Mouse (Mus musculus) gastrocnemius, adult 2 months (tissue): ENCODE measurements around the gene Dalrd3. TPM values are rescaled to one million over a fixed set of nuclear protein-coding genes. Genes with fewer than 3 reads are reported as not detected.

Experiments used
- DNase-seq: peaks from one replicate; pipeline ENCODE4 v3.0.0; 2022
- H3K27ac ChIP-seq: fragments of 200-600 bp; 2 replicates; pipeline ENCODE4 v1.8.1; 2022; ENCODE audit warnings: mild to moderate bottlenecking
- H3K4me3 ChIP-seq: fragments of 200-600 bp; 2 replicates; pipeline ENCODE4 v1.8.1; 2022; ENCODE audit warnings: mild to moderate bottlenecking, moderate library complexity
- CTCF ChIP-seq: fragments of 200-600 bp; IDR thresholded peaks from 2 replicates; pipeline ENCODE4 v1.8.1; 2022; ENCODE audit warnings: antibody characterized with exemption, mild to moderate bottlenecking, moderate library complexity
- intact Hi-C: fragments of 180-260 bp; cut with DNase I; formaldehyde crosslinking; loops from one replicate; pipeline ENCODE4 v1.15.1; 2025
- long read RNA-seq, 2 experiments: library from polyadenylated mRNA; stranded (forward); transcript quantifications; one replicate each; pipeline ENCODE4 v2.0.0; 2021
- total RNA-seq, 2 experiments: library from RNA; stranded (reverse); gene quantifications; 2 replicates each; pipeline ENCODE4 v1.2.3; 2021

The Dalrd3 gene
- total RNA-seq, result 10 to 100 TPM in 1 of 2 experiments, 1 to 10 TPM in 1; 8.0 to 11.3 TPM
- long read RNA-seq, experiment 1, transcript Dalrd3-201 (12 exons, 1,746 nt), result major isoform, 7 of 10 reads
- long read RNA-seq, experiment 1, partial matches to known transcripts, result 0 of 10 reads
- long read RNA-seq, experiment 1, other reads (novel, unspliced or antisense), result 3 of 10 reads
- long read RNA-seq, experiment 2, transcript Dalrd3-201 (12 exons, 1,746 nt), result major isoform, 7 of 10 reads
- long read RNA-seq, experiment 2, partial matches to known transcripts, result 2 of 10 reads
- long read RNA-seq, experiment 2, other reads (novel, unspliced or antisense), result 1 of 10 reads

- peak; percentile 94 for DNase-seq
- Histone ChIP-seq H3K27ac (peak within 1 kb of the TSS; percentile 98), H3K4me3 (peak within 1 kb of the TSS; percentile 86)
- intact Hi-C loops, result loop anchor here (5.0 kb wide), 1 partner anchor 52 kb away; the partner anchor contains the start of gene Qrich1
- TF ChIP-seq CTCF, result peak; percentile 3; the same call in 1 of the 2 replicates
Observed at GRCm38 (mm10) chr9:108569381-108570206, at the start of gene Dalrd3. Gene Dalrd3 (plus strand): TSS chr9:108569886.

GRCm38 (mm10) chr9:108521604-108522003, 48.1 kb upstream of the Dalrd3 start:
- no peak overlapping the region for H3K4me3 ChIP-seq
- TF ChIP-seq CTCF, result no peak
- no peak overlapping the region for H3K27ac ChIP-seq
- intact Hi-C loops, result no loop called here
- DNase-seq, result no peak

DNA sequence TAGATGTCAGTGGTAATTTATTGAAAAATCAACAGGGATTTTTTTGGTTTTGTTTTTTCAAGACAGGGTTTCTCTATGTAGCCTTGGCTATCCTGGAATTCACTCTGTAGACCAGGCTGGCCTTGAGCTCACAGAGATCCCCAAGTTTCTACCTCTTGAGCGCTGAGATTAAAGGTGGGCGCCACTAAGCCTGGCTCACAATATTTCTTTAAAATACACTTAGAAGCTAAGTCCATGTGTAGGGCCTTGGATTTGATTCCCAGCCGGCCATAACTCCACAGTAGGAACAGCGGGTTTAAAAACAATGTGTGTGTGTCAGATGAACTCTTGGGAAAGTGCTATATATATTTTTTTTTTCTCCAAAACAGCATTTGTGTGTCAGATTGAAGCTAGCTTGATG, 46.3 kb upstream of the Dalrd3 start:
- Histone ChIP-seq H3K27ac (no peak overlapping the region), H3K4me3 (no peak overlapping the region)
- no peak for DNase-seq
- no peak for TF ChIP-seq CTCF
- intact Hi-C loops, result no loop called here

DNA sequence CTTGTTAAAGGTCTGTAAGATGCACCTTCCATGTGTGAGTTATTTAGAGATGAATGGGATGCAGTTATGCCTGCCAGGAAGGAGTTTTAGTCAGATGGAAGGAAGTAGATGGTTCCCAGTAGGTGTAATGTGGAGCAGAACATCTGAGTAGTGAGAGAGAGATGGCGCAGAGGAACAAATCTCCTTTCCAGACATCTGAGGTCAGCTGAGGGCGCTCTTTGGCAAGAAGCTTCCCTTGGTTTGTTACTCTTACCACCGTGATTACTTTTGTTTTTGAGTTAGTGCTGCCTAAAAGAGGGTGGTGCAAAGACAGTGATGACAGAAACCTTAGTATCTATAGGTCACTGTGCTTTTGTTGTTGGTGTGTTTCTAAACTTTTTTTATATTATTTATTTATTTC, 44.3 kb upstream of the Dalrd3 start:
- intact Hi-C loops, result loop anchor here (5.0 kb wide), 1 partner anchor 37 kb away; the partner anchor contains the start of gene Impdh2
- TF ChIP-seq CTCF, result no peak
- H3K27ac ChIP-seq, result peak overlapping the region; percentile 6; the same call in 1 of the 2 replicates
- H3K4me3 ChIP-seq, result peak overlapping the region; percentile 17
- no peak for DNase-seq

- Histone ChIP-seq H3K4me3 (no peak overlapping the region), H3K27ac (no peak overlapping the region)
- intact Hi-C loops, result no loop called here
- no peak for TF ChIP-seq CTCF
- DNase-seq, result no peak
Observed at GRCm38 (mm10) chr9:108530954-108531353, 38.7 kb upstream of the Dalrd3 start.

- no peak for TF ChIP-seq CTCF
- DNase-seq, result no peak
- H3K4me3 ChIP-seq, result no peak overlapping the region
- intact Hi-C loops, result no loop called here
- no peak overlapping the region for H3K27ac ChIP-seq
Observed at GRCm38 (mm10) chr9:108531496-108531895, 38.2 kb upstream of the Dalrd3 start.

DNA sequence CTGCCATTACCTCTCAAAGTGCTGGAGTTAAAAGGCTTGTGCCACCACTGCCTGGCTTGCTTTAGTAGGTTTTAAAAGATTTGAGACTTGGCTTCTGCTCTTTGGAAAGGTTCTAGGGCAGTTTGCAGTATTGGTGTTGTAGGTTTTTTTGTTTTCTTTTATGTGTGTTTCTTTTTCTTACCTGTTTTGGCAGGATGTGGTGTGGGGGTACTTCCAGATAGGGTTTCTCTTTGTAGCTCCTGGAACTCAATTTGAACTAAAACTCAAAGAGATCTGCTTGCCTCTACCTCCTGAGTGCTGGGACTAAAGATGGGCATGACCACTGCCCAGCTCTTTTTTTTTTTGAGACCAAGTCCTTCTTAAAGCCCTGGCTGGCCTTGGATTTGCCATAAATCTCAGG, 28.8 kb upstream of the Dalrd3 start:
- no peak for DNase-seq
- no peak overlapping the region for H3K27ac ChIP-seq
- intact Hi-C loops, result no loop called here
- no peak overlapping the region for H3K4me3 ChIP-seq
- TF ChIP-seq CTCF, result no peak

DNA sequence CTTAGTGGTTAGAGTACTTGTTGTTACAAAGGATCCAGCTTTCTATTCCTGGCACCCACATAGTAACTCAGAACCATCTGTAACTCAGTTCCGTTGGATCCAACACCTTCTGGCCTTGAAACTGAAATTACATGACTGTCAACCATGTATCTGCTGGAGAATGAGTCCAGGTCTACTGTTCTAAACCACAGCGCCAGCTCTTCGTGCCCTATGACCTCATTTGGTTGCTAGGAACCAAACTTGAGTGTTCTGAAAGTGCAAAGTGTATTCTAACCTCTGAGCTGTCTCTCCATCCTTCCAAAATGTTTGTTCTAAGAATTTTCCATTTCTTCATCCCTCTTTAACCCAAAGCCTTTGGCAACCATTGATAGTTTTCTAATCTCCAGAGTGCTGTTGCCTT, 23.7 kb upstream of the Dalrd3 start:
- intact Hi-C loops, result no loop called here
- no peak for TF ChIP-seq CTCF
- no peak for DNase-seq
- Histone ChIP-seq H3K4me3 (no peak overlapping the region), H3K27ac (no peak overlapping the region)

DNA sequence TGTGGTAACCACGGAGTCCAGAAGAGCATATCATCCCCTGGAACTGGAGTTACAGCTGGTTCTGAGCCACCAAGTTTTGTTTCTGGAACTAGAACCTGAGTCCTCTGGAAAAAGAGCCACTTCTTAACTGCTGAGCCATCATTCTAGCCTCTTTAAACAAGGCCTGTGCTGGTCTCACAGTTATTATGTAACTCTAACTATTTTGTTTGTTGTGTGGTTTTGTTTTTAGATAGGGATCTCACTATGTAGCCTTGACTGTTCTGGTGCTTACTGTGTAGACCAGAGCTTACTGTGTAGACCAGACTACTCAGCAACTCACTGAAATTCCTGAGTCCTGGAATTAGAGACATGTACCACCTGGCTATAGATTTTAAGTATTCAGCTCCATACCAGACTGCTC, 22.8 kb upstream of the Dalrd3 start:
- intact Hi-C loops, result no loop called here
- no peak overlapping the region for H3K27ac ChIP-seq
- H3K4me3 ChIP-seq, result no peak overlapping the region
- no peak for DNase-seq
- no peak for TF ChIP-seq CTCF

DNA sequence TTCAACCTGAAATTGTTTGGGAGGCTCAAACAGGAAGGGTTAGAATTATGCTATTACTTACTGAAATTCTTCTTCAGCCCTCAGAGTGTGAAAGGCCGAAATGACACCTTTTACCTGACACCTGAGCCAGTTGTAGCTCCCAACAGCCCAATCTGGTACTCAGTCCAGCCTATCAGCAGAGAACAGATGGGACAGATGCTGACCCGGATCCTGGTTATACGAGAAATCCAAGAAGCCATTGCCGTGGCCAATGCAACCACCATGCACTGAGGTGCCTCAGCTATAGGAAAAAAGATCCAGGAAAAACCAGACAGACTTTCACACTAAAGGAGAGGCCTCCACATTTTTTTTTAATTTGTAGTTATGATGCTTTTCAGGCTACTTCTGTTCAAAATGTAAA, 10.5 kb upstream of the Dalrd3 start:
- Histone ChIP-seq H3K4me3 (no peak overlapping the region), H3K27ac (no peak overlapping the region)
- intact Hi-C loops, result no loop called here
- no peak for TF ChIP-seq CTCF
- DNase-seq, result no peak

- no peak for TF ChIP-seq CTCF
- peak; percentile 96 for DNase-seq
- Histone ChIP-seq H3K4me3 (peak within 1 kb of the TSS; percentile 76), H3K27ac (peak within 1 kb of the TSS; percentile 92)
- intact Hi-C loops, result loop anchor here (1.0 to 5.0 kb wide), 2 partner anchors 18 to 33 kb away; partner anchors contain the start of gene Wdr6
Observed at GRCm38 (mm10) chr9:108560227-108560841, 9.4 kb upstream of the Dalrd3 start, which contains the start of gene Impdh2. Gene Impdh2 (plus strand): TSS chr9:108560286.

DNA sequence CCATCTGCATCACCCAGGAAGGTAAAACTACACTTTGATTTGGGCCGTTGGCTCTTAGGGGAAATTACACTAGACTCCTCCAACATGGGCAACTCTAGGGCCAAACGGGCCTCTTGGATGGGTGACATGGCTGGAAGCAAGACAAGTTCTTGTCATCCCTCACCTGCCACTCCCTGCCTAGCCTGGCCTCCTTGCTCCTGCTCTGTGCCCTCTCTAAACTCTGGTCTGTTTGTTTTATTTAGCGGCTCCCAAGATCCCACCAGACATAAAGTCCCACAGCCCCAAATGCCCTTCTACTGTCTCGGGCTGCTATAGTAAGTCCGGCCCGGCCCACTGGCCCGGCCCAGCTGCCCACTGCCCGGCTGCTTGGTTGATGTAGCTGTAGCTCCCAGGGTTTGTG, 6.0 kb upstream of the Dalrd3 start:
- TF ChIP-seq CTCF, result no peak
- H3K4me3 ChIP-seq, result no peak overlapping the region
- no peak for DNase-seq
- intact Hi-C loops, result loop anchor here (5.0 kb wide), 1 partner anchor 36 kb away; no protein-coding TSS in a partner anchor
- no peak overlapping the region for H3K27ac ChIP-seq
